Mouse (Mus musculus) neural tube, embryonic 15.5 days (tissue): ENCODE data around the gene Guca1b. TPM values are rescaled to one million over a fixed set of nuclear protein-coding genes. Genes with fewer than 3 reads are reported as not detected.
"Not testable (repeated sequence)": the region's sequence is repeated elsewhere in the genome, so short reads cannot be mapped to it uniquely, and the experiment has no call there.

ENCODE experiments used
- ATAC-seq: fragments of 200-750 bp; cut with Nextera tagmentation; 2 replicates; pipeline ENCODE4 v1.8.0; 2017; ENCODE audit warnings: mild to moderate bottlenecking, moderate TSS enrichment, moderate library complexity; ENCODE audit not compliant: low FRiP score
- H3K27ac ChIP-seq: fragments of 300-500 bp; sonication (generic); replicated peaks from 2 replicates; pipeline ENCODE4 v1.5.1; 2015; ENCODE audit warnings: mild to moderate bottlenecking, inconsistent platforms
- H3K27me3 ChIP-seq: fragments of 300-500 bp; sonication (generic); replicated peaks from 2 replicates; pipeline ENCODE4 v1.6.1; 2015; ENCODE audit warnings: inconsistent platforms
- H3K36me3 ChIP-seq: fragments of 300-500 bp; sonication (generic); 2 replicates; pipeline ENCODE4 v1.6.1; 2015; ENCODE audit warnings: inconsistent platforms
- H3K4me1 ChIP-seq: fragments of 300-500 bp; sonication (generic); 2 replicates; pipeline ENCODE4 v1.6.1; 2015; ENCODE audit warnings: inconsistent platforms
- H3K4me2 ChIP-seq: fragments of 300-500 bp; sonication (generic); 2 replicates; pipeline ENCODE4 v1.6.1; 2015; ENCODE audit warnings: inconsistent platforms, mild to moderate bottlenecking, moderate library complexity
- H3K4me3 ChIP-seq: fragments of 300-500 bp; sonication (generic); replicated peaks from 2 replicates; pipeline ENCODE4 v1.5.1; 2015; ENCODE audit warnings: mild to moderate bottlenecking, inconsistent platforms
- H3K9ac ChIP-seq: fragments of 300-500 bp; sonication (generic); replicated peaks from 2 replicates; pipeline ENCODE4 v1.6.1; 2015; ENCODE audit warnings: mild to moderate bottlenecking, inconsistent platforms
- H3K9me3 ChIP-seq: fragments of 300-500 bp; sonication (generic); replicated peaks from 2 replicates; pipeline ENCODE4 v1.6.1; 2016; ENCODE audit warnings: inconsistent platforms
- WGBS: fragments of 180-500 bp; shearing (Covaris S2); methylation state at CpG from one replicate; pipeline ENCODE4 v1.1.7; 2015; ENCODE audit warnings: mixed read lengths; 5-methylcytosine and 5-hydroxymethylcytosine counted together
- polyA plus RNA-seq: library from polyadenylated mRNA; unstranded; fragments of >200 nt; fragmentation: Nextera tagmentation; extraction: Ambion mirVana; gene quantifications from 2 replicates; pipeline ENCODE4 v1.2.1, GENCODE M21; 2015

The Guca1b gene
- polyA plus RNA-seq, 1 experiment from 2014 or later, result 0.77 TPM

- no peak overlapping the region for H3K4me3 ChIP-seq
- no peak overlapping the region for H3K27ac ChIP-seq
- no peak overlapping the region for H3K4me2 ChIP-seq
- ATAC-seq, result no peak
- no peaks in the 10 kb centered on the region for H3K9me3 ChIP-seq
- 0 out of 2 replicates have a peak, but pooled peaks cover 8% of the 10 kb centered on the region for H3K27me3 ChIP-seq
- no peaks in the 10 kb centered on the region for H3K4me1 ChIP-seq
- H3K36me3 ChIP-seq, result no peaks in the 10 kb centered on the region
- WGBS, result 90% methylated on average over 3 of the region's 3 CpGs
- no peak overlapping the region for H3K9ac ChIP-seq
These were observed 36.4 kb downstream of the Guca1b start for GRCm38 (mm10) chr17:47421566-47421965.

GRCm38 (mm10) chr17:47422616-47423015 lies 37.4 kb downstream of the Guca1b start:
- H3K27ac ChIP-seq, H3K36me3 ChIP-seq, H3K4me1 ChIP-seq, ATAC-seq, H3K4me2 ChIP-seq, H3K9me3 ChIP-seq, H3K27me3 ChIP-seq, H3K9ac ChIP-seq, H3K4me3 ChIP-seq: not testable (repeated sequence)
- 91% methylated on average over 1 of the region's 1 CpGs for WGBS

GRCm38 (mm10) chr17:47424186-47424585 lies 39.0 kb downstream of the Guca1b start:
- H3K4me3 ChIP-seq, result no peak overlapping the region
- peaks cover 6% of the 10 kb centered on the region for H3K4me1 ChIP-seq
- no peak overlapping the region for H3K4me2 ChIP-seq
- H3K9me3 ChIP-seq, result no peaks in the 10 kb centered on the region
- no peak overlapping the region for H3K27ac ChIP-seq
- no peak for ATAC-seq
- 0 out of 2 replicates have a peak, but pooled peaks cover 3% of the 10 kb centered on the region for H3K27me3 ChIP-seq
- 77% methylated on average over 6 of the region's 6 CpGs for WGBS
- H3K36me3 ChIP-seq, result no peaks in the 10 kb centered on the region
- H3K9ac ChIP-seq, result no peak overlapping the region

DNA sequence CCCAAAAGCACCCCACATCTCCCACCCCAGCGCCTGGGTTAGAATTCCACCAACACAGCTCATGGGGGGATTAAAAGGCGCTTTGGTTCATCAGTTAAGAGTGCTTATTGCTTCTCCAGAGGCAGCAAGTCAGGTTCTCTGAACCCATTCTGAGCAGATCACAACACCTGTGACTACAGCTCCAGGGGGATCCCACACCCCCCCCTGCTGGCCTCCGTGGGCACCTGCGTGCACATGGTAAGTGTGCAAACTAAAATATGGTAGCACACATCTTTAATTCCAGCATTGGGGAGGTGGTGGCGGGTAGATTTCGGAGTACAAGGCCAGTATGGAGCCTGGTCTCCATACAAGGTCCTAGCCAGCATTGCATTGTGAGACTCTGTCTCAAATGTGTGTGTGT lies 42.1 kb downstream of the Guca1b start:
- ATAC-seq, result no peak
- no peak overlapping the region for H3K4me2 ChIP-seq
- no peaks in the 10 kb centered on the region for H3K9me3 ChIP-seq
- H3K4me3 ChIP-seq, result no peak overlapping the region
- no peak overlapping the region for H3K9ac ChIP-seq
- peaks cover 4% of the 10 kb centered on the region; the same call in 1 of the 2 replicates for H3K27me3 ChIP-seq
- no peak overlapping the region for H3K27ac ChIP-seq
- 79% methylated on average over 6 of the region's 6 CpGs for WGBS
- H3K36me3 ChIP-seq, result no peaks in the 10 kb centered on the region
- peaks cover 8% of the 10 kb centered on the region for H3K4me1 ChIP-seq

GRCm38 (mm10) chr17:47428831-47429304 lies 43.7 kb downstream of the Guca1b start:
- 3% methylated on average over 8 of the region's 8 CpGs for WGBS

GRCm38 (mm10) chr17:47430815-47431214 lies 45.6 kb downstream of the Guca1b start:
- Histone ChIP-seq H3K27me3 (peaks cover 4% of the 10 kb centered on the region), H3K27ac (no peak overlapping the region), H3K4me1 (peaks cover 8% of the 10 kb centered on the region), H3K9ac (no peak overlapping the region), H3K4me2 (no peak overlapping the region), H3K9me3 (no peaks in the 10 kb centered on the region), H3K36me3 (no peaks in the 10 kb centered on the region), H3K4me3 (no peak overlapping the region)
- no peak for ATAC-seq
- WGBS, result 71% methylated on average over 5 of the region's 5 CpGs

More at GRCm38 (mm10) chr17:47428831-47429304, 43.7 kb downstream of the Guca1b start:
- H3K36me3 ChIP-seq, result no peaks in the 10 kb centered on the region
- H3K4me1 ChIP-seq, result peaks cover 8% of the 10 kb centered on the region
- no peak overlapping the region for H3K27ac ChIP-seq
- H3K27me3 ChIP-seq, result peaks cover 4% of the 10 kb centered on the region
- peak; percentile 69; the same call in 1 of the 2 replicates for ATAC-seq
- H3K4me3 ChIP-seq, result no peak overlapping the region
- H3K4me2 ChIP-seq, result peak overlapping the region; percentile 41
- H3K9me3 ChIP-seq, result no peaks in the 10 kb centered on the region
- H3K9ac ChIP-seq, result no peak overlapping the region

GRCm38 (mm10) chr17:47436156-47436906 lies 51.1 kb downstream of the Guca1b start, which contains the start of gene AI661453:
TSS of gene AI661453 (plus strand) at chr17:47436615.
- H3K9me3 ChIP-seq, result no peaks in the 10 kb centered on the region
- 2% methylated on average over 43 of the region's 45 CpGs for WGBS
- peak within 1 kb of the TSS; percentile 91 for H3K4me2 ChIP-seq
- H3K27me3 ChIP-seq, result peaks cover 35% of the 10 kb centered on the region
- H3K4me3 ChIP-seq, result peak within 1 kb of the TSS; percentile 41
- no peak within 1 kb of the TSS for H3K27ac ChIP-seq
- peaks cover 17% of the 10 kb centered on the region for H3K4me1 ChIP-seq
- no peak for ATAC-seq
- peak within 1 kb of the TSS; percentile 32; the same call in 1 of the 2 replicates for H3K9ac ChIP-seq
- no peaks in the 10 kb centered on the region for H3K36me3 ChIP-seq

- 3% methylated on average over 23 of the region's 25 CpGs for WGBS
- H3K36me3 ChIP-seq, result no peaks in the 10 kb centered on the region
- no peak within 1 kb of the TSS for H3K27ac ChIP-seq
- peak within 1 kb of the TSS; percentile 32; the same call in 1 of the 2 replicates for H3K9ac ChIP-seq
- no peak for ATAC-seq
- peaks cover 17% of the 10 kb centered on the region for H3K4me1 ChIP-seq
- H3K4me3 ChIP-seq, result peak within 1 kb of the TSS; percentile 41
- H3K4me2 ChIP-seq, result peak within 1 kb of the TSS; percentile 91
- H3K27me3 ChIP-seq, result peaks cover 31% of the 10 kb centered on the region
- no peaks in the 10 kb centered on the region for H3K9me3 ChIP-seq
These were observed 51.8 kb downstream of the Guca1b start, which contains the start of gene 1700001C19Rik for GRCm38 (mm10) chr17:47436907-47437547. TSS of gene 1700001C19Rik (minus strand) at chr17:47437376.

GRCm38 (mm10) chr17:47438611-47439010 lies 53.4 kb downstream of the Guca1b start:
- H3K9ac ChIP-seq, result no peak overlapping the region
- H3K4me2 ChIP-seq, result no peak overlapping the region
- no peak overlapping the region for H3K4me3 ChIP-seq
- H3K27me3 ChIP-seq, result peaks cover 31% of the 10 kb centered on the region
- no peak overlapping the region for H3K27ac ChIP-seq
- no peaks in the 10 kb centered on the region for H3K9me3 ChIP-seq
- H3K36me3 ChIP-seq, result no peaks in the 10 kb centered on the region
- H3K4me1 ChIP-seq, result peaks cover 17% of the 10 kb centered on the region
- no peak for ATAC-seq
- WGBS, result 72% methylated on average over 6 of the region's 6 CpGs

DNA sequence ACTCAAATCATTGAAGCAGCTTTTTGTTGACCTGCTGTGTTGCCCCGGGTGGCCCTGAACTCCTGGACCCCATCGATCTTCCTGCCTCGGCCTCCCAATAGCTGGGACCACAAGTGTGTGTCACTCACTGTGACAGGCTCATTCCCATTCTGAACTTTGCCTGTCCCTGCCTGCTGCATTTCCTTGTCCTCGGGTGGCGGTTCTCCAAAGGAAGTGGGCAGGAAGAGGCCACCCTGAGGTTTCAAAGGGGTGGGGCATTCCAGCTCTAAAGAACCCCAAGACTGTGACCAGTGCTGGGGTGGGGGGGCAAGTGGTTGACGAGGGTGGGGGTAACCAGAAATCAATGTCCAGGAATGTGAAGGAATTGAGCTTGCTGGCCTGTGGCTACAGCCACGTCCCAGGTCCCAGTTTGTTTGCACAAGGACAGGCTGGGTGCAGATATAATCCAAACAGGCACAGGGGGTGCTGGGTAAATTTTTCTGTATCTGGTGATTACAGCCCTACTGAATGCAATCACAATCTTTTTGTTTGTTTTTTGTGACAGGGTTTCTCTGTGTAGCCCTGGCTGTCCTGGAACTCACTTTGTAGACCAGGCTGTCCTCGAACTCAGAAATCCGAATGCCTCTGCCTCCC lies 54.3 kb downstream of the Guca1b start:
- Histone ChIP-seq H3K4me3 (no peak overlapping the region), H3K27me3 (peaks cover 31% of the 10 kb centered on the region), H3K4me1 (peaks cover 17% of the 10 kb centered on the region), H3K36me3 (no peaks in the 10 kb centered on the region), H3K9me3 (no peaks in the 10 kb centered on the region), H3K4me2 (no peak overlapping the region), H3K9ac (no peak overlapping the region), H3K27ac (no peak overlapping the region)
- ATAC-seq, result no peak
- 41% methylated on average over 9 of the region's 9 CpGs for WGBS

- 9% methylated on average over 9 of the region's 9 CpGs for WGBS
- 0 out of 2 replicates have a peak, but pooled peaks have one; percentile 54 for ATAC-seq
- Histone ChIP-seq H3K36me3 (no peaks in the 10 kb centered on the region), H3K27me3 (peaks cover 31% of the 10 kb centered on the region), H3K4me2 (no peak overlapping the region), H3K27ac (0 out of 2 replicates have a peak overlapping the region, but pooled peaks have one; percentile 2), H3K9me3 (no peaks in the 10 kb centered on the region), H3K9ac (no peak overlapping the region), H3K4me3 (no peak overlapping the region), H3K4me1 (peaks cover 17% of the 10 kb centered on the region)
These were observed 55.2 kb downstream of the Guca1b start for GRCm38 (mm10) chr17:47440359-47440890.
